Mouse (Mus musculus): ENCODE results near the gene Pakap.
"Not testable (repeated sequence)": the region's sequence is repeated elsewhere in the genome, so short reads cannot be mapped to it uniquely, and the experiment has no call there.

Gene Pakap

DNA sequence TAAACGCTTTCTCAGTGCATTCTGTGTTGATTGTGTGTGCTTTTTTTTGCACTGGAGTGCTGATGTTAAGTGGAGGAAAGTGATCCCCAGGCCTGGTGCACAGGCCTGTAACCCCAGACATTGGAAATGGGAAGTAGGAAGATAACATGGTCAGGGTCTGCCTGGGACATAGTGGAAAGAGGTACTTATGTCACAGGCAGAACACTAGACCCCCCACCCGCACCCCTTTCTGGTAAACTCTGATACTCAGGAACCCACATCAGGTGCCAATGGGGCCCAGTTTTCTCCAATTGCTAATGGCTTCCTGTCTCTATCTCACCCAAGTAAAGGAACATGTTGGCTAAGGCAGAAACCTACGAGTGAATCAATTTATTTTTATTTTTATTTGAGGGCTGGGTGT lies 316.5 kb downstream of the Pakap start:
- DNase-seq (ENCODE audit: low spot score), result no peak

DNA sequence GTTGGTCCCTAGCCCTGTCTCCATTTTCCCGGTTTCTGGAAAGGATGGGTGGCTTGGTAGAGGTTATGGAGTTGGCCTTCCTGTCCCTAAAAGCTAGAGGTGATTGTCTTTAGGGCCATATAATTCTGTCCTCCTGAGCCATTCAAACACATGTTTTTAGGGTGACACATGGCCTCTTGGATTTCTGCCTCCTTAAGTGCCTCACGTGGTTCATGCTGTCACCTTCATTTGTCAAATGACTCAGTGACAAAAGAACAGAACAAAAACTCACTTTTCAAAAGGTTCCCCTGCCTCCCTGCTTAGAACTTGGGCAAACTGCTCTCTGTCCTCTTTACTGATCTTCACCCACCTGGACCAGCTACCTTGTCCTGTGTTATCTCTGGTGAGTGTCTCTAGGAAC lies 317.2 kb downstream of the Pakap start:
- no peak for DNase-seq (ENCODE audit: low spot score)

DNA sequence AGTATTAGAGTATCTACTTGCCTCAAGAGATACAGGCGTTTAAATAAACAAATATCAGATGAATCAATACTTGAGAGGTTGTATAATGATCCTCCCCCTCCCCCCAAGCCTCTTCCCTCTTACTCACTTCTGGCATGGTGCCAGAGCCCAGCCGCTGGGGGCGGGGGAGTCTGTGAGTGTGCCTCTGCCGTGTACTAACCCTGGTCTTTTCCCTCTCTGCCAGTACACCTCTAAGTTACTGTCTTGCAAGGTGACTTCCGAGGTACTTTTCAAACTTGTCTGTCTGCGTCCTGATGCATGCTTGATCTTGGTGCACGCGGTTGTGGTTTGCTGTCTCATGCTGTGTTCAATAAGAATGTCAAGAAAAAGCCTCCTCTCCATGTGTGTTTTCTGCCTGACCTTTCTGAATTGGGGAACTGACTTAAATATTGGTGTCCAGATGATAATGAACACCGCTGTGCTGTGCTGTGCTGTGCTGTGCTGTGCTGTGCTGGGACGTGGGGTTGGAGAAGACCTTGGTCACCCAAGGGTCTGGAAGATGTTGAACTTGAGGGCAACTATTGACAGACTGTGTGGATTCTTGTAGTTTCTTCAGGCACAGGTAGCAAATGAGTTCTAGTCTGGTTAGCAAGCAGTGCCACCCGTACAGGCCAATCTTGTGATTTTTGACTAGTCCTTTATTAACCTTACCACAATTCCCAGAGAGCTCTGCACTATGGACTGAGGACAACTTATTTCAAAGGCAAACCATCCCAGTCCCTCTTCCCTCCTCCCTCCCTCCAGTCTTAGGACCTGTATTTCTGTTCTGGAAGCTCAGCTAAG lies 318.3 kb downstream of the Pakap start:
- DNase-seq (ENCODE audit: low spot score), result peak; percentile 47

DNA sequence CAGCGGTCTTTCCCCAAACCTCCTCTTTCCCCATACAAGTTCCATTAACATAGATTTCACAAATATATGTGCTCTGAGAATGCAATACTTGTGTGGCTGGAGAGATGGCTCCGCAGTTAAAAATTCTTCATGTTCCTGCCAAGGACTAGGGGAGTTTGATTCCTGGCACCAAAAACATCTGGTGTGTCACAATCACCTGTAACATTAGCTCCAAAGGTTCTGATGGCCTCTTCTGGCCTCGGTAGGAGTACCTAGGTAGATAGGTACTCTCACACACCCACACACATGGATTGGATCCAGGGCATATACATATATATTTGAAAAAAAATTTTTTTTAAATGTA lies 318.9 kb downstream of the Pakap start:
- DNase-seq (ENCODE audit: low spot score), result no peak

DNA sequence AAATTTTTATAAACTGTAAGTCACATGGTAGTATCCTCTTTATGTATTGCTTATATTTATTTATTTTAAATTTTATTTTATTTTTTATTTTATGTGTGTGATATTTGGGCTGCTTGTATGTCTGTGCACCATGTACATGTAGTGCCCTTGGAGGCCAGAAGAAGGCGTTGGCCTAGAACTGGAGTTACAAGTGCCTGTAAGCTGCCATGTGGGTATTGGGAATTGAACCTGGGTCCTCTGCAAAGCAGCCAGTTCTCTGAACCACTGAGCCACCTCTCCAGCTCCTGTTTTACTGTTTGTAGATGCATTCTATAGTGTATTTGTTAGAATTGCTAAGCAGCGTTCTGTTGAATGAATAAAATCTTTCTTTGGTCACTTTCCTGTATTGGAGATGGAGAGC lies 320.3 kb downstream of the Pakap start:
- no peak for DNase-seq (ENCODE audit: low spot score)

DNA sequence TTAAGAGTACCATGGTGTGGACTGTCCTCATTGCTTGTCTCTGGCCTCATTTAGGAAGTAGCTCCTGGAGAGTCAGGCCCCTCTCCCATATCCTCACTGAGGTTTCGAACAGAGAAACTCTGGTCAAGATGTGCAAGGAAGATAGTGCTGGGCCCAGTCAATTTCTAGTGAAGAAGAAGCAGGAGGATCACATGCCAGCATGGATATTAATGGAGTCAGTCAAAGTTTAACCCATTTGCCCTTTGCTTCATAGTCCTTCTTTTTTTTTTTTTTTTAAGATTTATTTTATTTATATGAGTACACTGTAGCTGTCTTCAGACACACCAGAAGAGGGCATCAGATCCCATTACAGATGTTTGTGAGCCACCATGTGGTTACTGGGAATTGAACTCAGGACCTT lies 321.0 kb downstream of the Pakap start:
- DNase-seq (ENCODE audit: low spot score), result not testable (repeated sequence)

DNA sequence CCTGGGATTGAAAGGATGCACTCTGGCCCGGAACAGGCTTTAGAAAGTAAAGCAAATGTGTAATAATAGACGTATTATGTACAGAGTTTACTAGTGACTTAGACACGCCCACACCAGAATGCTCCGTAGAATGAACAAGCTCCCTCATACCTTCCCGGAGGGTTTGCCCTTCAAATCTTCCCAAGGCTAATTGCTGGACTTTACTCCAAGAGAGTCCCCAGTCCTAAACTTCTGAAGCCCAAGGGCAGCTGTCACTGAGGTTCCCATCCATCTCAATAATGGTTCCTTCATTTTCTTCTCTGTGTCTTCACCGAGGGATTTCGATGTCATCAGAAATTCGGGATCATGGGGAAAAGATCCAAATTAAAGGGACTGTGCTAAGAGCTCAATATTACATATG lies 321.8 kb downstream of the Pakap start:
- DNase-seq (ENCODE audit: low spot score), result no peak

DNA sequence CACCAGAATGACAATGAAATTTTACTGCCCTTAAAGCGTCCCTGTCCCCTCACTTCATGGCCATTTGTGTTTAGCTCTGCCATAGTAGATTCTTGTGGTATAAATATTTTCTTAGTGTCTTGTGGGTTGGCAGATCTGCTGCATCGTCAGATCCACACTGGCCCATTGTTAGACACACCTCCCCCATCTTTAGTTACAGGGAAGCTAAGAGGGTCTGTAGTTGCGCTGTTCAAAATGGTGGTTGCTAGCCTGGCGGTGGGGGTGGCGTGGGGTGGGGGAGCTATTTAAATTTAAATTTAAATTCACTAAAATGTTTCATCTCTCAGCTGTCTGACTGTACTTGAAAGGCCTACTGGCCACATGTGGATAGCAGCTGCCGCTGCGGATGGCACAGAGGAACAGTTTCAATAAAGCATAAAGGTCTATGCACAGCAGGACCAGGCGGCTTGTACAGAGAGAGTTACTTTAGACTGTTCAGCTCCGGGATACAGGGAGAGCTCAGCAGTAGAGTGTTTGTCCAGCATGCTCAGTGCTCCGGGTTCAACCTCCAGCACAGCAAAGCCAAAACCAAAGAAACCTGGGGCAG lies 324.1 kb downstream of the Pakap start:
- DNase-seq (ENCODE audit: low spot score), result no peak

DNA sequence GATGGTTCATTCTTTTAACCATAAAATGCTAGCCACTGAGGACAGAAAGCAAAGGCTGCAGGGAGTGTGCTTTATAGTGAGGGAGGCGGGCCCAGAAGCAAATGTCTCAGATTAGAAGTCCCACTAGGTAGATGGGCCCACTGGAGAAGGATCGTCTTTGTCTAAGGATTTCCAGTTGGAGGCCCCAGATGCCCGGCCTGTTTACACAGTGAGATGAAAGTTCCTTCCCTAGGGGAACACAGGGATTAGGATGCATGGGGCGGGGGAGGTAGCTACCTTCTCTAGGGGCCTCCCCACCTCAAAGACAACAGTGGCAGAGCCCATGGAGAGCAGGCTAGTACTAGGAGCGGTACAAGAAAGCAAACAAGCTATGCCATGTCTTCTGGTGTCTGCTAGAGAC lies 327.2 kb downstream of the Pakap start:
- DNase-seq (ENCODE audit: low spot score), result no peak

DNA sequence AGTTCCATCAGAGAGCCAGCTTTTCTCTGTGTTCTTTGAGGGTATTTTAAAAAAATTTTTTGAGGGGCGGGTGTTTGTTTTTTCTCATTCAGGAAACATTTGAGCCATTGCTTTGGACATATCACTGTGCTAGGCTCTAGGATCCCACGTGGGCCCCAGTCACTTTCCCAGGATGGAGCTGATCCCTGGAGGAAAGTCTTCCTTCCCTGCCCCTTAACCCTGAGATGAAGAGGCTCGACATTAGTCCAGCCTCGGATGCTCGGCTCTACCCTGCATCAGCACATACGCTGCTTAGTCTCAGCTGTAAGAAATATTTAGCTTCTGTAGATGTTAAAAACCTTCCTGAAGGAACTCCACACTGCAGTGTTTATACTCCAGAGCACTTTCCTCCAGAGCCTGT lies 327.9 kb downstream of the Pakap start:
- no peak for DNase-seq (ENCODE audit: low spot score)

DNA sequence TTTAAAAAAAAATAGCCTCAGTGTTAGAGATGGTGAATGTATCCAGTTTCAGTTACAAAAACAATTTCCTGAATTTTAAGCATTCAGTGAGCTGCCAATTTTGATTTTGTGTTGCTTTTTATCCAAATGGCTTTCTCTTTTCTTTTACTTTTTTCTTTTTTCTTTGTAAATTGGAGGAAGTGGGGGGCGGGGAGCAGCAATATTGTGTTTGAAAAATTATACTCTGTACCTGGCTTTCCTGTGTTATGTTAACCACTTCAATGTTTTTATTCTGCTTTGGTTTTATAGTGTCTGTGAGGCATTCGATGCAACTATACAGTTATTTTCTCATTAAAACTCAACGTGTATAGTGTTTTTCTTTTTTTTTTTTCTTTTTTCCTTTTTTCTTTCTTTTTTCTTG lies 328.7 kb downstream of the Pakap start:
- DNase-seq (ENCODE audit: low spot score), result no peak

DNA sequence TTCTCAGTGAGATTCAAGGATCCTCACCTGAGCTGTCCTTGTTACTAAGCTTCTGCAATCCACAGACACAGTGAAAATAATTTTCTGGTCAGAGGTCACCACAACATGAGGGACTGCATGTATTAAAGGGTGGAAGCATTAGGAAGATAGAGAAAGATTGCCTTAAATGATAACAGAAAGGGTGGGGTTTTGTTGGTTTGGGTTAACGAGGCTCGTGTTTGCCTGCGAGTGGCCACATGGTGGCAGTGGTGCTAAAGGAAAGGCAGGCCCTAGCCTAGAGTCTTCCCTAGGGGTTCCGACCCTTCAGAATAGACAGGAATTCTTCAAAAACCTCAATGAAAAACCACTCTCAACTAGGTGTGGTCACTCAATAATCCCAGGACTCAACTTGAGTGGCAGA lies 333.2 kb downstream of the Pakap start:
- peak; percentile 53 for DNase-seq (ENCODE audit: low spot score)

DNA sequence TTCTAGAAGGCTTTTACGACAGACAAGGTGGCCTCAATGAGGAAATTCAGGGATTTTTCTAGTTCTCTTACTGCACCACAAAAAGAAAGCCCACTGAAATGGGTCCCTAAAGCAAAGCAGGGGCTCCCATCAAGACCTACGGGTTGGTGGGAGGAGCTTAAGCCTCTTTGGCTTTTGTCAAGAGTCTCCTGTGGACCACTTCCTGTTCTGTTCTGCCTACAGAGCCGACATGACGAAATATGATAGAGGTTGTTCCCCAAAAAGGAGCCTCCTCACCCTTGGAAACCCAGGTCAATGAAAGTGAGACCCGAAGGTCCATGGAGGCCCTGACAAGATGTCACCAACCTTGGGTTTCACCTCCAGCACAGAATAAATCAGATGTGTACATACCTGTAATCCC lies 334.6 kb downstream of the Pakap start:
- no peak for DNase-seq (ENCODE audit: low spot score)

DNA sequence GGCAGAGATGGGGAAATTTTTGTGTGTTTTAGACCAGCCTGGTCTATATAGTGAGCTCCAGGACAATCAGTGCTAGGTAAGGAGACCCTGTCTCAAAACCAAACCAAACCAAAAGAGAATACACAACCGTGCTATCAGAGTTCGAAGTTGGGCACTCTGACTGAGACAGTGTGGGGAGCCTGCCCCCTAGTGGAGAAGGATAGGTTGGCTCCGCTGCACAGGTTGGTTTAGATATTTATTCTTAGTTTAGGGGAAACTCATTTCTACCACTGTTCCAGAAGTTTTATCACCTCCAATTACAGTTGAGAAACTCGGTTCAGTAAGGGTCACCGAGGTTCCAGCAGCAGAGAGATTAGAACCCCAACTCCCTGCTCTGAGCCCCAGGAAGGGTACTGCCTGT lies 336.2 kb downstream of the Pakap start:
- peak; percentile 64 for DNase-seq (ENCODE audit: low spot score)

DNA sequence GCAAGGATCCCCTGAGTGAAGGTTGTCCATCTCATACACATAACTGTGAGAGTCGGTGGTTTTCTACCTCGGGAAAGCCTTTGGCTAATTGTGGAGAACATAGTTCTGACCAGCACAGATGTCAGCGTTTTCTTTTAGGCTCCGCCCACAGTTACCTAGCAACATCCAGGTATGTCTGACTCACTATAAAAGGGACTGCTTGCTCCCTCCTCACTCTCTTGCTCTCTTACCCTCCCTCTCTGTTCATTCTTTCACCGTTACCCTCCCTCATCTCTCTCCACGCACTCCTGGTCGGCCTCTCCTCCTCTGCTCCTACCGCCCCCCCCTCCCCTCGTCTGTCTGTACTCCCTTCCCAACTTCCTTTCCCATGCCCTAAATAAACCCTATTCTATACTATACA lies 336.7 kb downstream of the Pakap start:
- peak; percentile 58 for DNase-seq (ENCODE audit: low spot score)

DNA sequence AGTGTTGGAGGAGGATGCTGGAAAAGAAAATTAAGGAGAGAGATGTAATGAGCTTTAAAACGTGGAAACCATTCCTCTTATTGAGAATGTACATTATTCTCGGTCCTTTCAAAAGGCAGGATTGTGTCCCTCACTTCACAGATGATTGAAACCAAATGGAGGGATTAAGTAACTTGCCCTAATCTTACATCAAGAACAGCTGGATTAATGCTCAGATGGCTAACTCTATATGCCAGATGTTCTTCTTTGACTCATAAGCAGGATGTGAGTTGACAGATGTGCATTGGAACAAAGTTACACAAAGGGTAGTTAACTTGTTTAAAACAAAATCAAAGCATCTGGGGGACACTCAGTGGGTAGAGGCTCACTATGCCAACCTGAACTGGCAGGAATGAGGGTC lies 338.7 kb downstream of the Pakap start:
- no peak for DNase-seq (ENCODE audit: low spot score)

DNA sequence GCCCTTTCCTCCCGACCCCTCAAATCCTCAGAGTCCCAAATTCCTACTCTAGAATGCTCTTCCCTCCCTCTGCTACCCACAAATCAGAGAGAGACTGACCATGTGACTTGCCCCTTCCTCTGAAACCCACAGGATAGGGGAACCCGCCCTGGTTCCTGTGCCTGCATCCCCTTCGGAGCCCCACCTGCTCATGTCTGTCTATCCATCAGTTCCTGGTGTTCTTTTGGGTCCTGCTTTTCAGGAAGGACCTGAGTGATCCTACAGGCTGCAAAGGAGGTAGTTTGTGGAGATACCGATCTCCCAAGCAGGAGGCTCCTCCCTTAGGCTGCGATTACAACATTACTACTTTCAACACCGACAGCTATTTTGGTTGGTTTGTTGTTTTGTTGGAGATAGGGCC lies 340.9 kb downstream of the Pakap start:
- DNase-seq (ENCODE audit: low spot score), result no peak

DNA sequence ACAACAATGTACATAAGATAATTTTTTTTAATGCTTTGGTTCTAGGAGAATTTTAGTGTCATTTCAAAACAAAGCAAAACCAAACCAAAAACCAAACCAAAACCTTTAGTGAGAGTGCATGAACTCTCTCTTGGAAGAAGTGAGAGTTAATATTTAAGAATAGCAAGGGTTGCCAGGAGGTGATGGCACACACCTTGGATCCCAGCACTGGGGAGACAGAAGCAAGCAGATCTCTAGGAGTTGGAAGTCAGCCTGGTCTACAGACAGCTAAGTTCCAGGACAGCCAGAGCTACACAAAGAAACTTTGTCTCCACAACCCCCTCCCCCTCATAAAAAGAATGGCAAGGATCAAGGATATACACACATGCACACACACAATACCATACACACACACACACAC lies 345.0 kb downstream of the Pakap start:
- no peak for DNase-seq (ENCODE audit: low spot score)

DNA sequence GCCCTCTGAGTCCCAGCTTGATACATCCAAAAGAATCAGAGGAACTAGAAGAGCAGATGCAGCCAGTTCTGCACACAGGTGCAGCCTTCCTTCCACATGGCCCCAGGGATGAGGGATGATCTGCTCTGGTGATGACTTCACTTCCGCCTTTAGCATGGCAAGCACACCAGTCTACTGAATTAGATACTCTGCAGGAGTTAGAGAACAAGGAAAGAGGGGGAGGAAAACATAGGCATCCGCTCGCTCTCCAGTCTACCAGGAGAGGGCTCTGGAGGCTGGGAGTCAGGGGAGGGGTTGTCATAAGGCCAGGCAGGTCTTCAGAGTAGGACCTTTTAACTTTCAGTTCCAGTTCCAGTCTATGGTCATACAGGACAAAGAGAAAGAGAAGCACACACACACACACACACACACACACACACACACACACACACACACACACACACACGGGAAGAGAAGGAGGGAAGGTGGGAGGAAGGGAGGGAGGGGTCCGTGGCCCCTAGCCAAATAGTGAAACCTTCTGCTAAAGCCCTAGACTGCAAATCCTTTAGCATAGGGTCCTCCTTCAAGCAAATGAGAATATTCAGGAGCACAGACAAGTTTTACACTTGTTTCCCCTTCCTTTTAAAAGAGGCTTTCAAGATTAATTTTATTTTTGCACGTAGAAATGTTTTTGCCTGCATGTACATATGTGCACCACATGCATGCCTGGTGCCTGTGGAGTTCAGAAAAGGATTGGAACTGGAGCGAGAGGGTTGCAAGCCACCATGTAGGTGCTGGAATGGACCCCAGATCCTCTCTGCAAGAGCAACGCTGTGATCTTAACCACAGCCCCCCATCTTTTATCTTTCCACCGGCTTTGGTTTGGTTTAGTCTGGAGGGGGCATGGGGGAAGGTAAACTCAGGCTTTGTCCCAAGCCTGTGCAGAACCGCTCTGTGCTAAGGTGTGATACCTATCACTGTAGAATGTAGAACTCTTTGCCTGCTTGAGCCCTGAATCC lies 346.5 kb downstream of the Pakap start:
- no peak for DNase-seq (ENCODE audit: low spot score)

DNA sequence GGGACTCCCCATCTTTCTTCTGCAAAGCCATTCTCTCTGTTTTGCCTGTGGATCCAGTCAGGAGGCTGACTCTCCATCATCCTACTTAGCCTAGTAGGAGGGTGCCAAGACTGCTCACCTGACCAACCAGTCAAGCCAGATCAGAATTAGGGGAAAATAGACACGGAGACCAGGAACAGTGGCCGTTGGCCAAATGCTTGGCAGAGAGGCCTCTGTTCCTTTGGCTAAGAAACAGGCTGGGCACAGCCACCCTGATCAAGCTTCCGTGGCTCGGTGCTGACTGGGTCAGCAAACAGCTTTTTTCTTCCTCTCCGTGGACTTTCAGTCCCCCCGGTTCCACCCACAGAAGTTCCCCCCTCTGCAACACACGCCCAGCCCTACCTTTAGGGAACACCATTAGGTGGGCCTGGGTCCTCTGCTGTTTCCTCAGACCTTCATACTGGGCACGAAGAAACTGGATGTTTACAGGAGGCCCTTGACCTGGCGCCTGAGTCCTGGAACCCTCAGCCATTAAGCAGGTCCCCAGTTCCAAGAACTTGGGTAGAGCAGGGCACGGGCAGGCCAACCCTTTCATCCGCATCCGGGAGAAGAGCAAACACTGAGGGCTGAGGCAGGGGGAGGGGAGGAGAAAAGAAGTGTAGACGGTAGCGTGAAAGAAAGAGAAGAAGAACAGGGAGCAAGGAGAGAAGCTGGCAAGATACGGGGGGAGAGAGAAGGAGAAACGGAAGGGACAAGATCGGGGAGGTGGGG lies 347.4 kb downstream of the Pakap start:
- peak; percentile 68 for DNase-seq (ENCODE audit: low spot score)

DNA sequence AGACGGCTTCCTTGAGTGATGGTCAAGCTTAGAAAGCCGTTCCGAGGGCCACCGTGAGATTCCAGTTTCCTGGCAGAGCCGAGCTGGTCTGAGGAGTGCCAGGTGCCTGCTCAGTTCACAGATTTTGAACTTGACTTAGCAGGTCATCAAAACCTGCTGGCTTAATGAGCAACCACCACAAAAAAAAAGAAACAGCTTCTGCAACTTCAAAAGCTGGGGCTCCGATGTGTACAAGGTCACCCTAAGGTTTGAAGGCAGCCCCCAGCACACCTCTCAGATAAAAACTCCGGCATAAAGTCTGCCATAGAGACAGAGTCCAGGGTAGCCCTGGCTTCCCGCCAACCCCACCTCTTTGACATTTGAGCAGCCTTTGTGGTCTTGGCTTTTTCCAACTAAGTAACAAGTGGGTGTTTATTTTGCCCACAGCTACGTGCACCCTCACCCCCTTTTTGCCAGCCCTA lies 348.3 kb downstream of the Pakap start, which contains the start of gene D630039A03Rik:
Gene D630039A03Rik, minus strand, starts transcription at position 97 of the 461 bp plus-strand sequence.
- DNase-seq (ENCODE audit: low spot score), result peak; percentile 51

DNA sequence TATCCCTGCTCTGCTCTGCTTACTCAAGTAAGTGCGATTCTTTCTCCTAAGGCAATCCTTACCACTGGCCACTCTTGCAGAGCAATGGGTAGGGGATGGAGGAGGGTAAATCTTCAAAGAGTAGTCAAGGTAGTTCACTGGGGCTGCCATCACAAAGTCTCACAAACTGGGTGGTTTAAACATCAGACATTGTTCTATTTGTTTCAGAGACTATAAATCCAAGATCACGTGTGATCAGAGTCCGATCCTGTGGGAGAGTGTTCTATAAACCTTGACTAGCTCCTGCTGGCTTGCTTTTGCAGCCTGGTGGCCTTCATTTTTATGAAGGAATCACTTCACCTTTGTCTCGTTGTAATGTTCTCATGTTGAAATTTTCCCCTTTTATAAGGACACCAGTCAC lies 348.7 kb downstream of the Pakap start:
- no peak for DNase-seq (ENCODE audit: low spot score)

Data from urinary bladder, postnatal 14 days (tissue).